Mouse (Mus musculus) limb, embryonic 11.5 days (tissue): ENCODE measurements around the gene Elfn2. TPM values are rescaled to one million over a fixed set of nuclear protein-coding genes. Genes with fewer than 3 reads are reported as not detected.

Experiments used
- ATAC-seq: fragments of 200-750 bp; cut with Nextera tagmentation; 2 replicates; pipeline ENCODE4 v1.8.0; 2017; ENCODE audit warnings: low read depth; ENCODE audit not compliant: insufficient number of reproducible peaks, low FRiP score, low TSS enrichment
- DNase-seq: peaks from one replicate; pipeline ENCODE4 v3.0.0-alpha.2; 2015; ENCODE audit warnings: low spot score
- H3K27ac ChIP-seq: fragments of 300-500 bp; sonication (generic); replicated peaks from 2 replicates; pipeline ENCODE4 v1.5.1; 2014; ENCODE audit warnings: low read depth, mild to moderate bottlenecking, low read length
- H3K27me3 ChIP-seq: fragments of 300-500 bp; sonication (generic); 2 replicates; pipeline ENCODE4 v1.6.1; 2014; ENCODE audit warnings: mild to moderate bottlenecking, low read length, mixed read lengths; ENCODE audit not compliant: control insufficient read depth, insufficient read depth
- H3K36me3 ChIP-seq: fragments of 300-500 bp; sonication (generic); 2 replicates; pipeline ENCODE4 v1.6.1; 2014; ENCODE audit warnings: mild to moderate bottlenecking, low read length, moderate library complexity, mixed read lengths; ENCODE audit not compliant: control insufficient read depth, insufficient read depth
- H3K4me1 ChIP-seq: fragments of 300-500 bp; sonication (generic); 2 replicates; pipeline ENCODE4 v1.6.1; 2014; ENCODE audit warnings: low read length, mixed read lengths; ENCODE audit not compliant: control insufficient read depth, insufficient read depth
- H3K4me2 ChIP-seq: fragments of 300-500 bp; sonication (generic); 2 replicates; pipeline ENCODE4 v1.6.1; 2014; ENCODE audit warnings: low read depth, mild to moderate bottlenecking, moderate library complexity; ENCODE audit not compliant: severe bottlenecking
- H3K4me3 ChIP-seq: fragments of 300-500 bp; sonication (generic); 2 replicates; pipeline ENCODE4 v1.5.1; 2014; ENCODE audit warnings: low read depth, low read length
- H3K9ac ChIP-seq: fragments of 300-500 bp; sonication (generic); 2 replicates; pipeline ENCODE4 v1.6.1; 2014; ENCODE audit warnings: mild to moderate bottlenecking, low read length
- H3K9me3 ChIP-seq: fragments of 300-500 bp; sonication (generic); 2 replicates; pipeline ENCODE4 v1.6.1; 2016; ENCODE audit warnings: low read length; ENCODE audit not compliant: control insufficient read depth
- WGBS: fragments of 180-500 bp; shearing (Covaris S2); extraction: QIAGEN DNeasy Blood & Tissue Kit; methylation state at CpG from one replicate; pipeline ENCODE4 v1.1.7; 2014; 5-methylcytosine and 5-hydroxymethylcytosine counted together
- polyA plus RNA-seq: library from polyadenylated mRNA; unstranded; fragments of >200 nt; fragmentation: Nextera tagmentation; extraction: Ambion mirVana; gene quantifications from 2 replicates; pipeline ENCODE4 v1.2.1, GENCODE M21; 2014

The Elfn2 gene
- not detected in 2 replicates for polyA plus RNA-seq

GRCm38 (mm10) chr15:78718290-78719250, at the start of gene Elfn2:
Gene Elfn2, minus strand, starts transcription at chr15:78718771.
- no peaks in the 10 kb centered on the region for H3K9me3 ChIP-seq
- peak within 1 kb of the TSS; percentile 35 for H3K4me3 ChIP-seq
- H3K9ac ChIP-seq, result peak within 1 kb of the TSS; percentile 34
- WGBS, result 2% methylated on average over 79 of the region's 89 CpGs
- no peak within 1 kb of the TSS for H3K27ac ChIP-seq
- peak within 1 kb of the TSS; percentile 64 for H3K4me2 ChIP-seq
- no peaks in the 10 kb centered on the region for H3K36me3 ChIP-seq
- H3K27me3 ChIP-seq, result peaks cover 70% of the 10 kb centered on the region
- DNase-seq (peak; percentile 37), ATAC-seq (peak; percentile 44; the same call in 1 of the 2 replicates)
- peaks cover 10% of the 10 kb centered on the region; the same call in 1 of the 2 replicates for H3K4me1 ChIP-seq

- Histone ChIP-seq H3K4me2 (no peak overlapping the region), H3K36me3 (no peaks in the 10 kb centered on the region), H3K27ac (no peak overlapping the region), H3K27me3 (no peaks in the 10 kb centered on the region), H3K9ac (no peak overlapping the region), H3K4me3 (no peak overlapping the region), H3K9me3 (no peaks in the 10 kb centered on the region), H3K4me1 (0 out of 2 replicates have a peak, but pooled peaks cover 3% of the 10 kb centered on the region)
- 83% methylated on average over 5 of the region's 5 CpGs for WGBS
- DNase-seq (no peak), ATAC-seq (no peak)
Observed at GRCm38 (mm10) chr15:78763704-78764103, 45.1 kb upstream of the Elfn2 start.

- DNase-seq (no peak), ATAC-seq (no peak)
- Histone ChIP-seq H3K27ac (no peak overlapping the region), H3K9ac (no peak overlapping the region), H3K27me3 (no peaks in the 10 kb centered on the region), H3K9me3 (no peaks in the 10 kb centered on the region), H3K4me1 (0 out of 2 replicates have a peak, but pooled peaks cover 3% of the 10 kb centered on the region), H3K36me3 (no peaks in the 10 kb centered on the region), H3K4me2 (no peak overlapping the region), H3K4me3 (no peak overlapping the region)
- WGBS, result 21% methylated on average over 9 of the region's 10 CpGs
Observed at GRCm38 (mm10) chr15:78763210-78763609, 44.6 kb upstream of the Elfn2 start.

GRCm38 (mm10) chr15:78761112-78761511, 42.5 kb upstream of the Elfn2 start:
- no peak overlapping the region for H3K4me2 ChIP-seq
- no peak overlapping the region for H3K4me3 ChIP-seq
- 83% methylated on average over 13 of the region's 13 CpGs for WGBS
- no peaks in the 10 kb centered on the region for H3K27me3 ChIP-seq
- H3K4me1 ChIP-seq, result 0 out of 2 replicates have a peak, but pooled peaks cover 3% of the 10 kb centered on the region
- no peaks in the 10 kb centered on the region for H3K9me3 ChIP-seq
- H3K27ac ChIP-seq, result no peak overlapping the region
- H3K9ac ChIP-seq, result no peak overlapping the region
- ATAC-seq (no peak), DNase-seq (no peak)
- H3K36me3 ChIP-seq, result no peaks in the 10 kb centered on the region

GRCm38 (mm10) chr15:78758132-78758531, 39.6 kb upstream of the Elfn2 start:
- WGBS, result 88% methylated on average over 6 of the region's 6 CpGs
- no peaks in the 10 kb centered on the region for H3K36me3 ChIP-seq

GRCm38 (mm10) chr15:78755966-78756725, 37.6 kb upstream of the Elfn2 start:
- ATAC-seq, result no peak
- no peaks in the 10 kb centered on the region for H3K4me1 ChIP-seq
- H3K27ac ChIP-seq, result no peak overlapping the region
- no peaks in the 10 kb centered on the region for H3K36me3 ChIP-seq
- H3K9ac ChIP-seq, result no peak overlapping the region
- H3K4me3 ChIP-seq, result no peak overlapping the region
- H3K9me3 ChIP-seq, result no peaks in the 10 kb centered on the region
- no peak for DNase-seq
- H3K4me2 ChIP-seq, result no peak overlapping the region
- no peaks in the 10 kb centered on the region for H3K27me3 ChIP-seq
- WGBS, result 74% methylated on average over 12 of the region's 12 CpGs

More at GRCm38 (mm10) chr15:78758132-78758531, 39.6 kb upstream of the Elfn2 start:
- H3K4me3 ChIP-seq, result no peak overlapping the region
- no peak overlapping the region for H3K9ac ChIP-seq
- no peaks in the 10 kb centered on the region for H3K4me1 ChIP-seq
- H3K27ac ChIP-seq, result no peak overlapping the region
- H3K27me3 ChIP-seq, result no peaks in the 10 kb centered on the region
- no peak overlapping the region for H3K4me2 ChIP-seq
- no peaks in the 10 kb centered on the region for H3K9me3 ChIP-seq
- no peak for ATAC-seq
- DNase-seq, result no peak

GRCm38 (mm10) chr15:78755226-78755625, 36.7 kb upstream of the Elfn2 start:
- 54% methylated on average over 3 of the region's 3 CpGs for WGBS
- no peak for DNase-seq

GRCm38 (mm10) chr15:78754144-78754543, 35.6 kb upstream of the Elfn2 start:
- 79% methylated on average over 5 of the region's 5 CpGs for WGBS
- DNase-seq, result no peak

More at GRCm38 (mm10) chr15:78755226-78755625, 36.7 kb upstream of the Elfn2 start:
- H3K36me3 ChIP-seq, result no peaks in the 10 kb centered on the region
- no peak overlapping the region for H3K27ac ChIP-seq
- H3K9ac ChIP-seq, result no peak overlapping the region
- H3K9me3 ChIP-seq, result no peaks in the 10 kb centered on the region
- H3K4me3 ChIP-seq, result no peak overlapping the region
- no peak overlapping the region for H3K4me2 ChIP-seq
- no peaks in the 10 kb centered on the region for H3K4me1 ChIP-seq
- no peaks in the 10 kb centered on the region for H3K27me3 ChIP-seq
- no peak for ATAC-seq

More at GRCm38 (mm10) chr15:78754144-78754543, 35.6 kb upstream of the Elfn2 start:
- Histone ChIP-seq H3K4me1 (no peaks in the 10 kb centered on the region), H3K36me3 (no peaks in the 10 kb centered on the region), H3K4me3 (no peak overlapping the region), H3K9ac (no peak overlapping the region), H3K27me3 (no peaks in the 10 kb centered on the region), H3K4me2 (no peak overlapping the region), H3K9me3 (no peaks in the 10 kb centered on the region), H3K27ac (no peak overlapping the region)
- ATAC-seq, result no peak
